Mouse (Mus musculus) limb, embryonic 15.5 days (tissue): ENCODE data around the gene 1700001C02Rik. TPM values are rescaled to one million over a fixed set of nuclear protein-coding genes. Genes with fewer than 3 reads are reported as not detected.

Experiments
- ATAC-seq: fragments of 200-750 bp; cut with Nextera tagmentation; 2 replicates; pipeline ENCODE4 v1.8.0; 2017; ENCODE audit warnings: low read depth, moderate TSS enrichment; ENCODE audit not compliant: insufficient number of reproducible peaks, low FRiP score, low TSS enrichment
- H3K27ac ChIP-seq: fragments of 300-500 bp; sonication (generic); 2 replicates; pipeline ENCODE4 v1.5.1; 2015; ENCODE audit warnings: moderate library complexity, mild to moderate bottlenecking, inconsistent platforms
- H3K27me3 ChIP-seq: fragments of 300-500 bp; sonication (generic); 2 replicates; pipeline ENCODE4 v1.6.1; 2015; ENCODE audit warnings: inconsistent platforms
- H3K36me3 ChIP-seq: fragments of 300-500 bp; sonication (generic); 2 replicates; pipeline ENCODE4 v1.6.1; 2015; ENCODE audit warnings: inconsistent platforms
- H3K4me1 ChIP-seq: fragments of 300-500 bp; sonication (generic); 2 replicates; pipeline ENCODE4 v1.6.1; 2015; ENCODE audit warnings: inconsistent platforms
- H3K4me2 ChIP-seq: fragments of 300-500 bp; sonication (generic); 2 replicates; pipeline ENCODE4 v1.6.1; 2015; ENCODE audit warnings: mild to moderate bottlenecking, inconsistent platforms
- H3K4me3 ChIP-seq: fragments of 300-500 bp; sonication (generic); 2 replicates; pipeline ENCODE4 v1.5.1; 2015; ENCODE audit warnings: mild to moderate bottlenecking, inconsistent platforms
- H3K9ac ChIP-seq: fragments of 300-500 bp; sonication (generic); 2 replicates; pipeline ENCODE4 v1.6.1; 2015; ENCODE audit warnings: inconsistent platforms
- H3K9me3 ChIP-seq: fragments of 300-500 bp; sonication (generic); 2 replicates; pipeline ENCODE4 v1.6.1; 2016; ENCODE audit warnings: inconsistent platforms
- WGBS: fragments of 180-500 bp; shearing (Covaris S2); methylation state at CpG from one replicate; pipeline ENCODE4 v1.1.7; 2015; 5-methylcytosine and 5-hydroxymethylcytosine counted together
- polyA plus RNA-seq: library from polyadenylated mRNA; unstranded; fragments of >200 nt; fragmentation: Nextera tagmentation; extraction: Ambion mirVana; gene quantifications from 2 replicates; pipeline ENCODE4 v1.2.1, GENCODE M21; 2015

The 1700001C02Rik gene
- polyA plus RNA-seq, 1 experiment from 2014 or later: not detected

DNA sequence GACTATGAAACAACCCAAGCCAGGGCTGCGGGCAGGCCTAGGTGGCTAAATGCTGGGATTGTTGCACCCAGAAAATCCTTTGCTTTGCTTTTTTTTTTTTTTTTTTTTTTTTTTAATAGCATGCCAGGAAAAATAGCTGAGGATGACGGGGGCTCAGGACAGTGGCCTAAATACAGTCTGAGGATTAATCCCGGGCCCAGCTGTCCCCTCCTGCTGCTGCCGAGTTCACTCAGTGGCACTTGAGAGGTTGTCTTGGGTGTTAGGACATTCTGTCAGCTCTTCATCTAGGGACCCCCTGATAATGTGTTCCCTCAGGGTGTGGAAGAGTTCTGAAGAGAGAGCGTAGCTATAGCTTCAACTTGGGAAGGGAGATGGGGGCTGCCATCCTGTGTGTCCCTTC lies 61.3 kb downstream of the 1700001C02Rik start:
- Histone ChIP-seq H3K36me3 (no peaks in the 10 kb centered on the region), H3K27ac (no peak overlapping the region), H3K27me3 (0 out of 2 replicates have a peak, but pooled peaks cover 14% of the 10 kb centered on the region), H3K4me2 (no peak overlapping the region), H3K9me3 (no peaks in the 10 kb centered on the region), H3K4me1 (peaks cover 9% of the 10 kb centered on the region), H3K9ac (no peak overlapping the region), H3K4me3 (no peak overlapping the region)
- WGBS: 79% methylated on average over 5 of the region's 5 CpGs
- ATAC-seq: no peak

DNA sequence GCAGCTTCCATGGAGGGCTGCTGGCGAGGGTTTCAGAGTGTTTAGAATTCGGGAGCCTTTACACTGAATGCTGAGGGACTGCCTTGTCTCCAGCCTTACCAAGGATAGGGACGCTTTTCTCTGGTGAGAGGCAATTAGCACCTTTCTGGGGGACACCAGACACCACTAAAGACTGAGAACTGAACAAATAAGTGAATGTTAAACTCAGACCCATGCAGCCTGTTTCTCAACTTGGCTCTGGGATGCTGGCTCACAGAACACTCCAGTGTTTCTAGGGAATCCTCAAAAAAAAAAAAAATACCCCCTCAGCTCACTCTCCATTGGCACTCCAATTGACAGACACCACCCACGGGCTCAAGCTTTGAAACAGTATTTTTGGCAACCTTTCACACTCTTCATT lies 63.1 kb downstream of the 1700001C02Rik start:
- H3K27me3 ChIP-seq: 0 out of 2 replicates have a peak, but pooled peaks cover 14% of the 10 kb centered on the region
- 29% methylated on average over 4 of the region's 4 CpGs for WGBS

More for the DNA sequence above, 63.1 kb downstream of the 1700001C02Rik start:
- Histone ChIP-seq H3K9me3 (no peaks in the 10 kb centered on the region), H3K9ac (no peak overlapping the region), H3K36me3 (no peaks in the 10 kb centered on the region), H3K27ac (no peak overlapping the region), H3K4me2 (no peak overlapping the region), H3K4me1 (peaks cover 9% of the 10 kb centered on the region), H3K4me3 (no peak overlapping the region)
- ATAC-seq: no peak

Other genes starting within 250 kb of the 1700001C02Rik start
- gene Selenoi, start 233.5 kb upstream of the 1700001C02Rik start, polyA plus RNA-seq: 20.8 and 23.1 TPM in 2 replicates
- gene Drc1, start 184.7 kb upstream of the 1700001C02Rik start, polyA plus RNA-seq: 0.22 and 0.46 TPM in 2 replicates
- 0.30 and 0.33 TPM in 2 replicates for gene Otof, start 4.1 kb upstream of the 1700001C02Rik start, polyA plus RNA-seq
- not detected in 2 replicates for gene Cib4, start 79.8 kb downstream of the 1700001C02Rik start, polyA plus RNA-seq
- 0.68 and 0.86 TPM in 2 replicates for gene Kcnk3, start 122.1 kb downstream of the 1700001C02Rik start, polyA plus RNA-seq
- gene Slc35f6, start 181.9 kb downstream of the 1700001C02Rik start, polyA plus RNA-seq: 28.5 and 28.8 TPM in 2 replicates
- 213 and 217 TPM in 2 replicates for gene Cenpa, start 200.7 kb downstream of the 1700001C02Rik start, polyA plus RNA-seq
- gene Dpysl5, start 245.5 kb downstream of the 1700001C02Rik start, polyA plus RNA-seq: 5.4 and 7.6 TPM in 2 replicates